12 mouse cellular contexts compared by ENCODE assay signal in the genomic region with DNA sequence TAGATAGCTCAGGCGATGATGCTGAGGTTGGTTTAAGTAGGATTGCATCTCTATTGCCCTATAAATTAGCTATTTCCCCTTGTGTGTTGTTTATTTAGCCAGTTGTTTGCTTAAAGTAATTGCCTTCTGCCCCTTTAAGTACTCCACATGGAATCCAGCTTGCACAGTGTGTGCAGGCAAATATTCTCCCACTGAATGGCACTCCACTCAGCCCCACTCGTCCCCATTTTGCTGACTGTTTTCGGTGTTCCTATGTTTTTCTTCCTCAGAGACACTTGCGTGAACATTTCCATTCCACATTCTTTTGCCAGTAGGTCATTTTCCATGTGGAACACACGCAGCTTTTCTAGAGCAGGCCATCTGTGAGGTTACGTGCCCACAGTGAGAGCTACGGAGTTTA.
"Had no signal": no experiment of that assay in that cellular context is flagged by ENCODE, and none has a peak within 500 bp of the region (broad histone marks: within the 10 kb centered on the region; RNA-seq: fewer than 3 reads in every experiment).

No protein-coding gene starts in this region.

- DNase-seq: kidney, adult 8-10 months; kidney, postnatal 25 days; right cerebral cortex, postnatal 25 days; thymus, postnatal 36 days had no signal

- H3K27me3 ChIP-seq: liver, embryonic 15.5 days; megakaryocyte, embryonic 14.5 days; midbrain, embryonic 15.5 days had no signal

- ATAC-seq: inflammation-experienced regulatory T-cells, adult 6 months; intestine, postnatal 0 days; midbrain, embryonic 15.5 days had no signal

- H3K4me2 ChIP-seq: liver, embryonic 15.5 days; midbrain, embryonic 11.5 days; midbrain, embryonic 15.5 days had no signal

- H3K9me3 ChIP-seq: liver, embryonic 15.5 days; megakaryocyte, embryonic 14.5 days; midbrain, embryonic 15.5 days had no signal

- H3K27ac ChIP-seq: left cerebral cortex, adult 2 months; liver, embryonic 15.5 days; macrophage; midbrain, embryonic 15.5 days had no signal

- H3K36me3 ChIP-seq: midbrain, embryonic 15.5 days had no signal

- H3K9ac ChIP-seq: liver, embryonic 15.5 days; midbrain, embryonic 15.5 days had no signal

- H3K4me3 ChIP-seq: left cerebral cortex, adult 2 months; liver, embryonic 15.5 days; megakaryocyte, embryonic 14.5 days; midbrain, embryonic 15.5 days had no signal

- H3K4me1 ChIP-seq: liver, embryonic 15.5 days; midbrain, embryonic 15.5 days had no signal
